In genomic region chr6:97310901-97311331, GRCm38 (mm10) we compare ENCODE assay signal across 8 mouse cellular contexts. TPM values are rescaled to one million over a fixed set of nuclear protein-coding genes. Genes with fewer than 3 reads are reported as not detected.
DNase-seq lines count a peak whose midpoint lies in the region; ATAC-seq and TF ChIP-seq lines count a peak whose summit lies in the region.

No protein-coding gene starts in this region.

- no peak for TF ChIP-seq POLR2A in small intestine, adult 2 months (IDR thresholded peaks at IDR 0.05; ENCODE audit: low read depth, low read length)

- no peaks in the 10 kb centered on the region for H3K9me3 ChIP-seq in forebrain, postnatal 0 days (ENCODE audit: low read length)
- H3K9me3 ChIP-seq in limb, embryonic 12.5 days = no peaks in the 10 kb centered on the region

- no peak for ATAC-seq in forebrain, postnatal 0 days
- ATAC-seq in limb, embryonic 12.5 days (ENCODE audit: insufficient number of reproducible peaks, insufficient read depth, low FRiP score, low TSS enrichment, low read depth) = no peak

- H3K4me3 ChIP-seq in forebrain, postnatal 0 days (ENCODE audit: low read depth, low read length) = no peak overlapping the region
- peak overlapping the region; percentile 44 for H3K4me3 ChIP-seq in limb, embryonic 12.5 days (replicated peaks)
- H3K4me3 ChIP-seq in small intestine, adult 2 months (ENCODE audit: low read depth, low read length) = peak overlapping the region; percentile 70

- no peaks in the 10 kb centered on the region for H3K27me3 ChIP-seq in forebrain, postnatal 0 days (ENCODE audit: insufficient read depth, low read length)
- no peaks in the 10 kb centered on the region for H3K27me3 ChIP-seq in limb, embryonic 12.5 days
- H3K27me3 ChIP-seq in small intestine, adult 2 months (ENCODE audit: control insufficient read depth, insufficient read depth, low read length) = no peaks in the 10 kb centered on the region

- no peak overlapping the region for H3K27ac ChIP-seq in forebrain, postnatal 0 days (ENCODE audit: low read depth, low read length)
- H3K27ac ChIP-seq in limb, embryonic 12.5 days = peak overlapping the region; percentile 41; the same call in 1 of the 2 replicates
- H3K27ac ChIP-seq in small intestine, adult 2 months (ENCODE audit: insufficient read depth, low read depth, low read length) = peak overlapping the region; percentile 83

- H3K4me1 ChIP-seq in forebrain, postnatal 0 days (ENCODE audit: insufficient read depth) = peaks cover 5% of the 10 kb centered on the region; the same call in 1 of the 2 replicates
- H3K4me1 ChIP-seq in limb, embryonic 12.5 days (replicated peaks) = peaks cover 20% of the 10 kb centered on the region
- no peaks in the 10 kb centered on the region for H3K4me1 ChIP-seq in small intestine, adult 2 months (ENCODE audit: control insufficient read depth, insufficient read depth, insufficient read length, low read length)

- no peaks in the 10 kb centered on the region for H3K36me3 ChIP-seq in forebrain, postnatal 0 days (ENCODE audit: insufficient read depth)
- H3K36me3 ChIP-seq in limb, embryonic 12.5 days = peaks cover 7% of the 10 kb centered on the region; the same call in 1 of the 2 replicates
- H3K36me3 ChIP-seq in small intestine, adult 2 months (ENCODE audit: control insufficient read depth, insufficient read depth, low read length) = peaks cover 21% of the 10 kb centered on the region

- 66% methylated on average over 7 of the region's 7 CpGs for WGBS in forebrain, postnatal 0 days
- 16% methylated on average over 7 of the region's 7 CpGs for WGBS in limb, embryonic 12.5 days
- 12% methylated on average over 7 of the region's 7 CpGs for WGBS in small intestine, adult 2 months

- H3K9ac ChIP-seq in forebrain, postnatal 0 days = peak overlapping the region; percentile 1; the same call in 1 of the 2 replicates
- H3K9ac ChIP-seq in limb, embryonic 12.5 days (replicated peaks) = no peak overlapping the region

- TF ChIP-seq CTCF in forebrain, postnatal 0 days (IDR thresholded peaks at IDR 0.05; ENCODE audit: low read depth) = no peak
- no peak for TF ChIP-seq CTCF in small intestine, adult 2 months (IDR thresholded peaks at IDR 0.05; ENCODE audit: extremely low read depth, insufficient read length, insufficient replicate concordance, low read depth, low read length)

- peak overlapping the region; percentile 47; the same call in 1 of the 2 replicates for H3K4me2 ChIP-seq in forebrain, postnatal 0 days (ENCODE audit: low read depth)
- H3K4me2 ChIP-seq in limb, embryonic 12.5 days = peak overlapping the region; percentile 87

- DNase-seq in retina, postnatal 1 day = peak; percentile 18
- DNase-seq in retina, embryonic 14.5 days (ENCODE audit: low spot score) = no peak
- no peak for DNase-seq in forebrain, postnatal 0 days
- DNase-seq in adrenal gland, postnatal 36 days = no peak
- no peak for DNase-seq in spleen, postnatal 4 days (ENCODE audit: low spot score in 2 of 2)
- DNase-seq in layer of hippocampus, postnatal 14 days (ENCODE audit: low spot score in 2 of 2) = no peak

RNA-seq across cellular contexts. Expression of gene Lmod3, which starts 58.4 kb away (rescaled TPM):
- 0.05 and 0.46 TPM in 2 replicates for total RNA-seq in forebrain, postnatal 0 days (2014; rRNA removed)
- polyA plus RNA-seq in forebrain, postnatal 0 days (2015; fragmentation: Nextera tagmentation; extraction: Ambion mirVana) = 0.08 and 0.11 TPM in 2 replicates
- 4.6 and 5.5 TPM in 2 replicates for polyA plus RNA-seq in limb, embryonic 12.5 days (2016; fragmentation: Nextera tagmentation; extraction: Ambion mirVana)
- polyA plus RNA-seq in small intestine, adult 2 months (2012; rRNA removed) = not detected in 2 replicates
- not detected for total RNA-seq in adrenal gland, postnatal 36 days (2021)
- not detected for total RNA-seq in layer of hippocampus, postnatal 14 days (2021)
